ENCODE assay signal across 17 mouse cellular contexts in the genomic region with DNA sequence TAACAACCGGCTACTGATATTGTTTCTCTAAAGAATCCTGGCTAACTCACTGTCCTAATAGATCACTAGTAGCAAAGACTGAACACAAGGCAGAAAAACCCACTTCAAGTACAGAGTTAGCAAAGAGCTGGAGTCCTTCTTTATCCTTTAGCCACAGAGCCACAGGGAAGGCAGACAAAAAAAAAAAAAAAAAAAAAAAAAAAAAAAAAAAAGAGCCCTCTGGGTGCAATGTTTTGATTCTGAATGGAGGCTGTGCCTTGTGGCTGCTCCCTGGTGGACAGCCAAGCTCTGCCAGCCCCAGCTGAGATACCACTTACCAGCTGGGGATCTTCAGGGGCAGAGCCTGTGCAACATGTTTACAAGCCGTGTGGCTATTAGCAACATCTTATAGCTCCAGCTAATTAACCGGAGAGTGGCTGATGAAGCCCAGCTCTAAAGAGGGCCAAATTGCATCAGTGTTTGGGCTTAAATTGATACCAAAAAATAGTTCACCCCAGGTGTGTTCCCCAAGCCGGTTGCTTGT. TPM values are rescaled to one million over a fixed set of nuclear protein-coding genes. Genes with fewer than 3 reads are reported as not detected.
"Had no signal": no experiment of that assay in that cellular context is flagged by ENCODE, and none has a peak within 500 bp of the region (broad histone marks: within the 10 kb centered on the region; RNA-seq: fewer than 3 reads in every experiment).

No protein-coding gene starts in this region.

- ATAC-seq: intestine, postnatal 0 days had no signal

- DNase-seq: kidney, adult 9 months; kidney, postnatal 36 days; layer of hippocampus, adult 9-11 months; layer of hippocampus, postnatal 36 days; lung, embryonic 14.5 days; lung, postnatal 10 days; lung, postnatal 4 days; right cerebral cortex, adult 18-20 months; thymus, postnatal 4 days had no signal

- H3K4me1 ChIP-seq: liver, embryonic 15.5 days had no signal

- H3K9ac ChIP-seq: liver, embryonic 15.5 days; lung, embryonic 14.5 days; midbrain, embryonic 12.5 days; neural tube, embryonic 15.5 days had no signal

- H3K4me2 ChIP-seq: liver, embryonic 15.5 days; lung, embryonic 14.5 days; midbrain, embryonic 12.5 days; neural tube, embryonic 15.5 days had no signal

- H3K4me3 ChIP-seq: liver, embryonic 15.5 days; megakaryocyte, embryonic 14.5 days; midbrain, embryonic 12.5 days; myocyte; neural tube, embryonic 15.5 days had no signal

- H3K36me3 ChIP-seq: liver, embryonic 15.5 days; midbrain, embryonic 12.5 days; neural tube, embryonic 15.5 days had no signal

- H3K9me3 ChIP-seq: liver, embryonic 15.5 days; megakaryocyte, embryonic 14.5 days; midbrain, embryonic 12.5 days; neural tube, embryonic 15.5 days had no signal

- H3K27ac ChIP-seq: kidney, postnatal 0 days; liver, embryonic 15.5 days; midbrain, embryonic 12.5 days; neural tube, embryonic 15.5 days; stomach, postnatal 0 days had no signal

RNA-seq across cellular contexts. Expression of a gene that starts 2.1 kb away (rescaled TPM):
- polyA plus RNA-seq: liver, embryonic 15.5 days had no signal
